Mouse (Mus musculus) adrenal gland, postnatal 14 days (tissue): ENCODE data around the gene Fam129a. TPM values are rescaled to one million over a fixed set of nuclear protein-coding genes. Genes with fewer than 3 reads are reported as not detected.

Experiments used
- DNase-seq: peaks from one replicate; pipeline ENCODE4 v3.0.0; 2021; ENCODE audit warnings: mixed read lengths
- total RNA-seq: library from RNA; stranded (reverse); gene quantifications from 2 replicates; pipeline ENCODE4 v1.2.3, GENCODE M21; 2021

Gene Fam129a
- total RNA-seq, 1 experiment from 2014 or later = 102 TPM

DNA sequence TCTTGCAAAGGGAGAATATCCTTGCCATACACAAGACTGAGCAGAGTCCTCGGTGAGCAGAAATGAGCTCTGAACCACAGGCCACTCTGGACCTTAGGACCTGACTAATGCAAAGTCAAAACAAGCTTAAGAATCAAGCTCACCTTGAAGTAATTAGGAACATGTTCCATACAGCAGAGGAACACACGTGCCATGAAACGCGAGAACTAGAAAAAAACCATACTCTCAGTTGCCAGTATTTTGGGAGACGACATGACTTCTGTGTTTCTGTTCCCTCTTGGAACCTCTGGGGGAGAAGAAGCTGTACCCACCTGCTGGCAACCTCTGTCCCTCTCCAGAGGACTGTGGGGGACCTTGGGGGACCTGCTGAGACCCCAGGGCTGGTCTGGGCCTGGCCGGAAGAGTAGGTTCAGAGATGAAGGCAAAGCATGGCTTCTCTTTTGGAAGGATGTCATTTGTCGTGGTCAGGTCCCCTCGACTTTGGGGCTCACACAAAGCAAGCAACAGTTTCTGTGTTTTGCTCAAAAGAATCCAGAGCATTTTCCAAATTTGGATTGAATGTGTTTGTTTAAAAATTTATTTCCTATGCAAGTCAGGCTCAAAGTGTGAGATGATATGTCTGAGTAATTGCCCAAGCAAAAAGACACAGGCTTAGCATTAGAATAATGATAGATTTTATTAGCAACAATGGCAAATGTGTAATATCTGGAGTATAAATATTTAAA, 12.6 kb downstream of the Fam129a start:
- no peak for DNase-seq

DNA sequence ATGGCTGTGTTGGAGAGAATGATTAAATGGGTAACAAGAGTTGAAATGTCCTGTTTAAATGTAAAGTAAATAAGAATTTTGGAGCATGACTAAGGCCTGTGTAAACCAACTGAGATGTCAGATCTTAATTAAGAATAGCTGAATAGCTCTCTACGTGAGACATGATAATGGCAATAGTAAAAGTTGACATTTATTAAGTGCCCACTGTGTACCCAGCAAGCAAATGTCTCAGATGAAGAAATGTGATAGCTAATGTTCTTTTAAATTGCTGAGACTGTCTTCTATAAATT, 13.1 kb downstream of the Fam129a start:
- no peak for DNase-seq

DNA sequence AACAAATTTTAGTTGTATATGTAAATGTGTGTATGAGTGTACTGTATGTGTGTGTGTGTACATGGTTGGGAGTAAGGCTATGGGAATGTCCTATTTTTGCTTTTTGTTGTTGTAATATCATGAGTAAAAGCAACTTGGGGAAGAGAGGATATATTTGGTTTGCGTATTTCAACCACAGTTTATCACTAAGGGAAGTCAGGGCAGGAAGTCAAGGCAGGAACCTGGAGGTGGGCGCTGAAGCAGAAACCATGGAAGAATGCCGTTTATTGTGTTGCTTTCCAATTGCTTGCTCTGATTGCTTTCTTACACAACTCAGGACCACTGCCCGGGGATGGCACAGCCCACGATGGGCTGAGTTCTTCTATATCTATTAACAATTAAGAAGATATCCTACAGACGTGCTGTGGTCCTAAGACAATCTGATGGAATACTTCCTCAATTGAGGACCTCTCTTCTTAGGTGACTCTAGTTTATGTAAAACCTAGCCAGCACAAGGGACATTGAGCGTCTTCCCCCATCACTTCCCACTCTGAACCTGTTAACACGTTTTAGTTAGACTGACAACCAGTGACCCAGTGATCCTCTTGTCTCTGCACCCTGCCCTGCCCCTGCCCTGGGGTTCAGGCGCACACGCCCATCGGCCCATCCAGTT, 13.7 kb downstream of the Fam129a start:
- no peak for DNase-seq

DNA sequence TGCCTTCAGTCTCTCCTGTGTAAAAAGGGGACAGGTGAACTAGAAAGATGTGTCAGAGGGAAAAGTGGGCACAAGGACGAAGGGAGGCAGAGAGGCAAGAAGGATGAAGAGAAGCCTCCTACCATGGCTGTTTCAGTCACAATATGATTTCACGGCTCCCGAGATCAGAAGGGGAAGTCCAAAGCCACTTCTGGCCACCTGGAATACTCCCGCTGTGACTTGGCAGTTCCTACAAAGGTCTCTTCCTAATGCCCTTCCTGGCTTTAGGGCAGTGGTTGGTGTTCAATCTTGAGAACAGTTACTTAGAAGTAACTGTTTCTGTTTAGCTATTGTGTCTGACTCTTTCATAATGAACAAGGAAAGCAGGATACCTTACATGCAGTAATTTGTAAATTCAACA, 14.7 kb downstream of the Fam129a start:
- no peak for DNase-seq

DNA sequence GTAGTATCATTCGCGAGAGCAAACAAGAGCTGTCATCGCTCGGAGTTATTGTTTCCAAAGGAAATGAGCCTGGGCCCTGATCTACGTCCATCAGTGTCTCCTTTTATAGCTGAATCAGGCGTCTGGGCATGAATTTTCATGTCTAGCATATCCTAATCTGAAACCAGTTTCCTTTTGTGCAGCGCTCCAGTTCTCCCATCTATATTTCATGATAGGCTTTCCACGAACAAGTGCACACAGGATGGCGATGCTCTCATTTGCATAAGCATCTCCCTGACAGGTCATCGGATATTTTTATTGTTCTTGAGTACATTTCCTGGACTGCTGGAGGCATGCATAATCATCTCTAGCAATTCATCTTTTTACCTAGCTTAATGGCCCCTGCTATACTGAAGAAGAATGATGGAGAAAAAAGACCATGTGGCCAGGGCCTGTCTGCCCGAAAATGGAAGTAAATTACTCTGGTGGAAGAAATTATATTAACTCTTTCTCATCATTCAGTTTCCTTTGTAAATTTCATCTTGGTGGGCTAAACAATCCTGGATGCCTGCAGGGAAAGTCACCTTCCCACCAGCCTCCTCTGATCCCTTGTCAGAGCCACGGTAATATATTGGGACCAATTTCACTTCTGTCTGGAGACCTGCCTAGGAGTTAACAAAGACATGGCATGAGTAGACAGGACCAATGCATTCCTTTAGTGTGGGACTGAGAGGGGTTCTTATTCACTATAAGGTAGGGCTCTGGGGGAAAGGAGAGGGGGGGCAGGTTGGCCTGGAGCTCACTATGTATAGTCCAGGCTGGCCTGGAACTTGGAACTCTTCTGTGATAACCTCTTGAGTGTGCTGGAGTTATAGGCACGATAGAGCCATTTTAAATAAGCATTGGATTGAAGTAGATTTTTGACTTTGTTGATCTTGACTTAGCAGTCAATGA, 21.4 kb downstream of the Fam129a start:
- no peak for DNase-seq

DNA sequence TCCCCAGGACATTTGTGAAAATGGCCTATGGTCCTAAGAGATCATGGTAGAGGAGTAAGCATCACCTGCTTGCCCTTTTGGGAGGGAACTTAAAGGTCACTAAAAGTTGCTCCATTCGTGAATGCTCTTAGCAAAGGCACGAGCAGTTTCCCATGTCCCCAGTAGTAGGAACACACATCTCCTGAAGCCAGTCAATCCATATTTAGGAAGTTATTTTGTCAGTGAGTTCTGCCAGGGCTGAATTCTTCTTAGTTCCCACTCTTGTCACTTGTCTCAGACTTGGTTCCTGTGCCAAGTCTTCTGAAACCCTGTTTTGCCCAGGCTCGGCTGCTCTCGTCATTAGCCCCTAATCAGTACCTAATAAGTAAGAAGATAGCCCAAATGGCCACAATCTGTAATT, 23.9 kb downstream of the Fam129a start:
- no peak for DNase-seq

DNA sequence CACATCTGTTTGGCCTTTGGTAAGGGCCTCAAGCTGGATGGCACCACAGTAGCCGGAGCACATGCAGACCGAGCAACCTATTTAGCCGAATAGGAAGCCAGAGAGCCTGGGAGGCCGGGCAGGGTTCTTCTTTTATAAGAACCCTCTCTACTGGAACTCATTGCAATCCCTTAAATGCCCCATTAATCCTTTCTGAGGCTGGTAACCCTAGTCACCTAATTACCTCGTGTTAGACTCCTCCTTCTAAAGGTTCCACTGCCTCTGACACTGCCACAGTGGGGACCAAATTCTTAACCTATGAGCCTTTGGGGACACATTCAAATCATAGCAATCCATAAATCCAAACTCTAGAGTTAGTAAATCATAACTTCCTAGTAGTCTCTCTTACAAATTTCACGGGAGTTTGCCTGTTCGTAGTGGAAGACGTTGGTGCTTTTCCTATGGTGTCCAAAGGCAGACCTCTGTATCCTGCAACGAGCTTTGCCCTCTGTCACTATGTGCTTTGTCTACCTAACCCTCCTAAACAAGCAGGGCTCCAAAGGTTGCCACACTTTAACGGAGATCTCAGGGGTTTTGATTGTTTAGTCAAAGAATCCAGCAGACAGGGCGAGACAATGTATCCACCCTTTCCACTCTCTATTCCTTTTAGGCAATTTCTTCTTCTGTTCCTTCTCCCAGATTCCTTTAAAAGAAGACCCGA, 24.8 kb downstream of the Fam129a start:
- DNase-seq = no peak

DNA sequence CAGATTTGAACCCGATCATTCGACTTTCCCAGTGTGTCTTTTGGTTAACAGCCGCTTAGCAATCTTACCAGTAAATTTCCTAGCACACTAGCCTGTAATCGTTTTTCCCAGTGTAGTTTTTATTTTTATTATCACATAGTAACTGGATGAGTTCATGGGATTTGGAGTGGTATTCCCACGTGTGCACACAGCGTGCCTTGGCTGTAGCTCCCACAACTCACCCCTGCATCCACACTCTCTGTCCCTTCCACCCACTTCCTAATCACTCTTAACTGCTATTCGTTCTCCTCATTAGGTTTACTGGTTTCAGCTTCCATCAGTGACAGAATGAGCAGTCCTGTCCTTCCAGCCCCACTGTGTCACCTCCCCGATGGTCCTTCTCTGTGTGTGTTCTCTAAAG, 25.6 kb downstream of the Fam129a start:
- no peak for DNase-seq

DNA sequence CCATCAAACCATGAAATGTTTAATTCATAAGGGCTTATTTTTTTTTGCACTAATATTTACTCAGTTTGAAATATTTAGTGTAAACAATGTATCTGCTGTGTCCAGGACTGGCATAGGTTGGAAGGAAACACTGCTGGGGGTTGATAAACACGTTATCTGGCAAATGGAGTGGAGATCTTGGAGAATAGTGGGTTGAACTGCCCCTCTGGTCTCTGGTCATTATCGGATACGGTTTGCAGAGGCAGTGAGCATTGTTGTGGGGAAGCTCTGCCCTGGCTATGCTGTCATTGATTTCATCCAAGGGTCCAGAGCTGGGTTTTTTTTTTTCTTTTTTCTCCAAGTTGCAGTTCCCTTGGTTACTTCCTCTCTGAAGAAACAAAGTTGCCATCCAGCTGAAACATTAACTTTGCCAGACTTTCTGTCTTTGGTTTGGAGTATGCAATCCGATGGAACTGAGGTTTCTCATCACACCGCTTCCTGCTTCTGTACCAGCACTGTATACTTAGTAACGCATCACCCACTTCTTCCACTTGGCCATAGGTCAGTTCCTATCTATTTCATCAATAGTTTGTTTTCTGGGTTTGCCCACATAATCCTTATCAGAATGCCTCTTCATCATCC, 26.8 kb downstream of the Fam129a start:
- DNase-seq = no peak

DNA sequence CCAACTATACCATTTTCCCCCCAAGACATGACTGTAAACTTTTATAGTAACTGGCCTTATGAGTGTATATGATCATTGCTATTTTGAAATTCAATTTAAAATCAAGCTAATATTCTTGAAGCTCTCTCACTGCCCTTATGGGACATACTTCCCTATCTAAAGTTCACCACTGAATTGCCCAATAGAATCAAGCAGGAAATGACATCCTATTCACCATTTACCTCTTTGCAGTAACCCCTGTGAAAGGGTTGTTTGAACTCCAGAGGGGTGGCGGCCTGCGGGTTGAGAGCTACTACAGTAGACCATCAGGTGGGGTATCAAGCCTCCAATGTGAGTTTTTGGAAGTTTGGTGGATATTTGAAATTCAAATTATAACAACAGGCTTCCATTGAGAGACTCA, 27.9 kb downstream of the Fam129a start:
- DNase-seq = no peak

DNA sequence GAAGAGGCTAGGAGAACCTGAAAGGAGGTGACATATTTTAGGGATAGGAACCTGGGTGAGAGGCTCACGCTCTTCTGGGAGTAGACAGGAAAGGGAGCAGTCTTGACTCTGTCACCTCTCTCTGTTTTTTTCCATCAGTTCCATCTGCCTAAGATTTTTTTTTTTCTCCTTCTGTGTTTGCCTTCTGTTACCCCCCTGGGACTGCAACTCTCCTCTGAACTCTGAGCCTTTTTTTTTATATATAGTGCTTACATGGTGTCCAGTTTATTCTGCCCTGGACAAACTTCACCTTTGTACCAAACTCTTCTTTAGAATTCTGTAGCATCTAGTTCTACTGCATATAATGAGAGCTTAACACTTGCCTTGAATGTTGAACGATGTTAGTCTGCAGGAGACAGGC, 33.3 kb downstream of the Fam129a start:
- DNase-seq = no peak

DNA sequence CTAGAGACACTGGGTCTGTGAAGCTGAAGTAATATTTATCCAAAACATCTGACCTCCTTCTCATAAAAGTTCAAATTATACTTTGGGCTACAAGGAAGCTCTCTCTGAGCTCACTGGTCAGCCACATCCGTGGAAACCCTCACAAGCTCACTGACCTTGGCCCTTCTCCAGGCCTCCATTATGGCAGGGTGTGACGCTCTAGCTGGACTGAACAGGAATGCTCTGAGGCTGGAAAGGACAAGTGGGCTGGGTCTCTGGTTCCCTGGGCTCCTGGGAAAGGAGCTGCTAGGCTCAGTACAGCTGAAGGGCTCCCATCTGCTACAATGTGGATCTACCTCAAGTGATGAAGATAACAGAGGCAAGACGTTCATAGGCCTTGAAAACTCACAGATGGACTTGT, 37.0 kb downstream of the Fam129a start:
- DNase-seq = peak; percentile 78

DNA sequence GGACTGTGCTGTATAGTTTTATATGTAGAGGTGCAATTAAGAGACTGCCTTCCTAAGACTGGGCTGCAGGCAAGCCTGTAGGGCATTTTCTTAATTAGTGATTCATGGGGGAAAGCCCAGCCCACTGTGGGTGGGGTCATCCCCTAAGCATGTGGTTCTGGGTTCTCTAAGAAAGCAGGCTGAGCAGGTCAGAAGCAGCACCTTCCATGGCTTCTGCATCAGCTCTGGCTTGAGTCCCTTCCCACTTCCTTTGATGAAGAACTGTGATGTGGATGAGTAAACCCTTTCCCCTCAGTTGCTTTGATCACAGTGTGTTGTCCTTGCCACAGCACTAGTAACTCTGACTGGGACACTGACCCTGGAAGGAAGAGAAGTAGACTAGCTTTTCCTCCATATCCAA, 39.6 kb downstream of the Fam129a start:
- peak; percentile 19 for DNase-seq

DNA sequence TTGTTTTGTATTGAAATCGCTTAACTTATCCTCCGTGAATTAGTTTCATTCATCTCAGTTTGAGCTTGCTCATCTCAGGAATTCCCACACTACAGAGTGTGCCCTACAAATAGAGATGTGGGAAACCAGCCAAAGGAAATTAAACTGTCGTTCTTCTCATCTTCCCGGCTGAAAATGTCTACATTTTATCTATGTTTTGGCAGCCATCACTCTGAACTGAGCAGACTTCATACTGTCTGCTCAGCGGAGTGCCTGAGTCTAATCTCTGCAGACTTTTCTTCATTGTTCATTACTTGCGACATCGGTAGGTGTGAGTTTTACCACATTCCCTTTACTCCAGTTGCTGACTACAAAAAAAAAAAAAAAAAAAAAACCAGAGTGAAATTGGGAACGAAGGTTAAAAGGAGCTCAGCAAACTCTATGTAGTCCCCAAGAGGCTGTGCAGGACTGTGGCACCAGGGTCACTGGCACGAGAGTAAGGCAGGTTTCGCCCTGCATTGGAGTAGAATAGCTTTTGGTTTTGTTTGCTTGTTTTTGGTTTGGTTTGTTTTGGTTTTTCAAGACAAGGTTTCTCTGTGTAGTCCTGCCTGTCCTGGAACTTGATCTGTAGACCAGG, 43.4 kb downstream of the Fam129a start:
- DNase-seq = peak; percentile 19

DNA sequence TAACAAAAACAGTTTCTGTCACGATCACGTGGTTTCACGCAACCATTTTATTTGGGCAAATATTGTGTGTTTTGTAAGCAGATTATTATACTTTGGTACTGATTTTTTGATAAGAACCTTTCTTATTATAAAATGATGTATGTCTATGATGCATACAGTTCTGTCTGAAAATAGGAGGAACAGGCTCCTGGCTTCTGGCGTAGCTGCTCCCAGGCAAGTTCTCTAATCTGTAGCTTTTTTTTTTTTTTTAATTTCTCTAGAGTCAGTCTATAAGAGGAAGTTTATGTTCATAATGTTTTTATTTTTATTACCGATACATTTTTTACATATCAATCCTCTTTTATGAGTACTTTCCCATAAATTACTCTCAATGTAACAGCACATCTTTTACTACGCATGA, 44.6 kb downstream of the Fam129a start:
- no peak for DNase-seq

DNA sequence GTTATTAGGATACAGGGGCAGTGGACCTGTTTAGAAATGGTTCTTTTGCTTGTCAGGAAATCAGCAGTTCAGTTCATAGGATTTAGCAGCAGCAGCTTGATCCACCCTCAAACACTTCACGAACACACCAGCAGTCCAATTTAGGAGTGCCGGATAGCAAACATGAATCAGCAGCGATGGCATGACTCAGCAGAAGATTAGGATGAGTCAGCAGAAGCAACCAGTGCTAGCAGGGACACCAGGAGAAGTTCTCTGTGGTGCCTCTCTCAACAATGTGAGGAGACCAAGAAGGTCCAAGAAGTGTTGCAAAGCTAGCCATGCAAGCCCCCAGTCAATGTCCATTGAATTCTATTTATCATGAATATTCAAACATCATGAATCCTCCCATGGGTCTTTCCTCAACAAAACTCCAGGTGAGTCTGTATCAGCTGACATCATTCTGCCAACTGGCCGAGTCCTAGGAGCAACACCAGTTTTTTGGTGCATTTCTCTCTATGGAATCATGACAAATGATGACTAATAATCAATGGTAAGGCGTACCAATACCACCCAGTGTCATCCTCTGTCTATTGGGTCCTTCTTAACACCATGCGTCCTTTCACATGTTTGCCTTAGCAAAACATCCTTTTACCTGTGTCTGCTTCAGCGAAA, 45.7 kb downstream of the Fam129a start:
- DNase-seq = peak; percentile 66

DNA sequence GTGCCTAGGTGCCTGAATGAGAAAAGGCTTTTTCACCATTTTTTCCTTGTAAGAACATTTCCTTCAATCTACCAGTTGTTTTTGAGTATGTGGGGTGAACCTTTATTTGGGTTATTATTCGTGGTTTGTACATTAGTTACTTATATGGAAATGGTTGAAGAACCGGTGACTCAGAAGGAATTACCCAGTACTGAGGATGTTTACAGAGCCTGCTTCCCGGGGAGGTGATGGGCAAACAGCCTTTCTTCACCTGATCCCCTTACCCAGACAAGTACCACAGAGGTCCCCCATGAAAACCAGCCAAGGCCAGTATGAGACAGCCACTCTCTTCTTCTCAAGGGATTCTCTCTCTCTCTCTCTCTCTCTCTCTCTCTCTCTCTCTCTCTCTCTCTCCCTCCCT, 47.3 kb downstream of the Fam129a start:
- DNase-seq = no peak

DNA sequence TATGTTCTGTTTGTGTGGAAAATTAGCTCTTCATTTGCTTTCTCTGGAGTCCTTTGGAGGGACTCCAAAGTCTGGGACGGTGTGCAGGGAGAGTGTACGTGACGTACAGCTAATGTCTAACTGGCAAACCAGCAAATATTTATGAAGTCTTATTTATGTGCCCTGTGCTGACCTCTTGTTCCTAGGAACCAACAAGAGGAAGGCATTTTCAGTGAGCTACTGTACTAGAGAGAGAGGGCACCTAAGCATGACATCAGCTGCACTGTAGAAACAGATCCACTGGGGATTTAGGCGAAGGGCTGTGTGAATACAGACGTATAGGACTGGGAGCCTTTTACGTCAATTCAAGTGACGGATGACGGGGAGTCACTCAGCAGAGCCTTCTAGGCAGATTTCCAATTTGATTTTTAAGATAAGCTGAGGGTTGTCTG, 48.3 kb downstream of the Fam129a start:
- DNase-seq = peak; percentile 47

DNA sequence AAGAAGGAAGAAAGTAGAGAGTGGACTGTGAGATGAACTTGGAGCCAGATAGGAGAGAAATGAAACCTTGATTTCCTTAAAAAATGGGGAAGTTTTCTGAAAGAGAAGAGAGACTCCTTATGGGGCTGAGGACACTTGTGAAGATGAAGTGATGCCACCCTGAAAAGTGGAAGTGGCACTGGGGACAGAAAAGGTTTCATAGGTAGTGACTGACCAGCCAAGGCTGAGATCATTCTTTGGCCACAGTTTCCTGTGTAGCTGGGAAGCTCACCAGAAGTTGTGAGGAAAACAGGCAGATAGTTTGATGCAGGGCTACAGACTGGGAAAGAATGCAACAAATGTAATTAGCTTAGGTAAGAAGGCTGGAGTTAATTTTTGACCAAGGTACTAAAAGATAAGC, 49.7 kb downstream of the Fam129a start:
- no peak for DNase-seq

DNA sequence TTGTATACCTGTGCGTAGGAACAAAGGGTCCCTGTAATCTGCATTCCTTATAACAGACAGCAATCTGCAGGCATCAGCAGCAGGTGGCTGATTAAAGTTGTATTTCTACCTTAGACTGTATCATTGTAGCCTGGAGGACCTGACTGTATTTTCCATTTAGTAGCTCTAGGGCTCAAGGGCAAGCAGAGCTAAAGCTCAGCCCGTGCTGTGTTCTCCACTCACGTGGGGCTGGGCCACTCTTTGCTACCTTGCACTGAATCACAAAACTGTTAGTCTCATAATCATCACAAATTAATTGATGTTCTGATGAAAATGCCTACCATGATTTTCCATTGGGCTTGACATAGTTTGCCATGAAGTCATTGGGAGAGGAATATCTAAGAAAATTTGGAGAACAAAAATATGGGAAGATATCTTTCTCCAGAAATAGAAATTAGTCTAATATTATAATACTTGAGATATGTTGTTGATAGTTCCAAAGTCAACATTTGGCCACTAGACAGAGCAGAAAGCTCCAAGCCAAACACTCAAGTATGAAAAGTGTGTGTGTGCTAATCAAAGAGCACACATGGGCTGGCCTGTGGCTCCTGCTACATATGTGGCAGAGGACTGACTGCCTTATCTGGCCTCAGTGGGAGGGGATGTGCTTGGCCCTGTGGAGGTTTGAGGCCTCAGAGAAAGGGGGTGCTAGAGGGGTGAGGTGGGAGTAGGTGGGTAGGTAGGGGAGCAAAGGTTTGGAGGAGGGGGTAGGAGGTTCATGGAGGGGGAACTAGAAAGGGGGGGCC, 53.6 kb downstream of the Fam129a start:
- DNase-seq = no peak
